Mouse (Mus musculus) hindbrain, embryonic 15.5 days (tissue): Measurements from ENCODE around the gene Susd1. TPM values are rescaled to one million over a fixed set of nuclear protein-coding genes. Genes with fewer than 3 reads are reported as not detected.
A peak's percentile ranks its signal among the peaks of the same experiment; 100 is the strongest.

Experiments used
- ATAC-seq: fragments of 200-750 bp; cut with Nextera tagmentation; 2 replicates; pipeline ENCODE4 v1.8.0; 2017; ENCODE audit warnings: low read depth, moderate number of reproducible peaks, moderate TSS enrichment; ENCODE audit not compliant: low FRiP score
- H3K27ac ChIP-seq: fragments of 300-500 bp; sonication (generic); replicated peaks from 2 replicates; pipeline ENCODE4 v1.5.1; 2015; ENCODE audit warnings: mild to moderate bottlenecking, inconsistent platforms
- H3K27me3 ChIP-seq: fragments of 300-500 bp; sonication (generic); 2 replicates; pipeline ENCODE4 v1.6.1; 2015; ENCODE audit warnings: control low read depth, inconsistent platforms
- H3K36me3 ChIP-seq: fragments of 300-500 bp; sonication (generic); 2 replicates; pipeline ENCODE4 v1.6.1; 2015; ENCODE audit warnings: control low read depth, inconsistent platforms
- H3K4me1 ChIP-seq: fragments of 300-500 bp; sonication (generic); replicated peaks from 2 replicates; pipeline ENCODE4 v1.6.1; 2015; ENCODE audit warnings: control low read depth, inconsistent platforms
- H3K4me2 ChIP-seq: fragments of 300-500 bp; sonication (generic); 2 replicates; pipeline ENCODE4 v1.6.1; 2015; ENCODE audit warnings: moderate library complexity, mild to moderate bottlenecking, inconsistent platforms
- H3K4me3 ChIP-seq: fragments of 300-500 bp; sonication (generic); 2 replicates; pipeline ENCODE4 v1.5.1; 2015; ENCODE audit warnings: mild to moderate bottlenecking, inconsistent platforms
- H3K9ac ChIP-seq: fragments of 300-500 bp; sonication (generic); 2 replicates; pipeline ENCODE4 v1.6.1; 2015; ENCODE audit warnings: inconsistent platforms
- H3K9me3 ChIP-seq: fragments of 300-500 bp; sonication (generic); 2 replicates; pipeline ENCODE4 v1.6.1; 2016; ENCODE audit warnings: control low read depth, inconsistent platforms
- WGBS: fragments of 180-500 bp; shearing (Covaris S2); methylation state at CpG from one replicate; pipeline ENCODE4 v1.1.7; 2015; 5-methylcytosine and 5-hydroxymethylcytosine counted together
- polyA plus RNA-seq: library from polyadenylated mRNA; unstranded; fragments of >200 nt; fragmentation: Nextera tagmentation; extraction: Ambion mirVana; gene quantifications from 2 replicates; pipeline ENCODE4 v1.2.1, GENCODE M21; 2015

Susd1 gene
- polyA plus RNA-seq, 1 experiment from 2014 or later = 1.9 TPM

GRCm38 (mm10) chr4:59323231-59323651 is 115.2 kb downstream of the Susd1 start:
- ATAC-seq = no peak
- no peaks in the 10 kb centered on the region for H3K9me3 ChIP-seq
- H3K4me1 ChIP-seq = peaks cover 3% of the 10 kb centered on the region; the same call in 1 of the 2 replicates
- H3K27ac ChIP-seq = no peak overlapping the region
- H3K4me2 ChIP-seq = no peak overlapping the region
- H3K36me3 ChIP-seq = no peaks in the 10 kb centered on the region
- WGBS = 26% methylated on average over 7 of the region's 7 CpGs
- no peak overlapping the region for H3K4me3 ChIP-seq
- H3K9ac ChIP-seq = no peak overlapping the region
- H3K27me3 ChIP-seq = no peaks in the 10 kb centered on the region

GRCm38 (mm10) chr4:59322733-59323132 is 115.7 kb downstream of the Susd1 start:
- Histone ChIP-seq H3K9ac (no peak overlapping the region), H3K4me1 (peaks cover 3% of the 10 kb centered on the region; the same call in 1 of the 2 replicates), H3K36me3 (no peaks in the 10 kb centered on the region), H3K27me3 (no peaks in the 10 kb centered on the region), H3K9me3 (no peaks in the 10 kb centered on the region), H3K4me3 (no peak overlapping the region), H3K4me2 (no peak overlapping the region), H3K27ac (no peak overlapping the region)
- 53% methylated on average over 3 of the region's 3 CpGs for WGBS
- ATAC-seq = no peak

GRCm38 (mm10) chr4:59322056-59322455 is 116.4 kb downstream of the Susd1 start:
- Histone ChIP-seq H3K36me3 (no peaks in the 10 kb centered on the region), H3K27me3 (no peaks in the 10 kb centered on the region), H3K4me1 (peaks cover 3% of the 10 kb centered on the region; the same call in 1 of the 2 replicates), H3K4me2 (no peak overlapping the region), H3K4me3 (no peak overlapping the region), H3K9ac (no peak overlapping the region), H3K9me3 (no peaks in the 10 kb centered on the region), H3K27ac (no peak overlapping the region)
- 71% methylated on average over 6 of the region's 6 CpGs for WGBS
- ATAC-seq = no peak

- Histone ChIP-seq H3K36me3 (no peaks in the 10 kb centered on the region), H3K27ac (no peak overlapping the region), H3K27me3 (no peaks in the 10 kb centered on the region), H3K4me1 (peaks cover 3% of the 10 kb centered on the region; the same call in 1 of the 2 replicates), H3K9ac (no peak overlapping the region), H3K4me2 (no peak overlapping the region), H3K9me3 (no peaks in the 10 kb centered on the region), H3K4me3 (no peak overlapping the region)
- no peak for ATAC-seq
- 37% methylated on average over 12 of the region's 12 CpGs for WGBS
Measured at GRCm38 (mm10) chr4:59321181-59322008, 117.0 kb downstream of the Susd1 start.

- no peaks in the 10 kb centered on the region for H3K36me3 ChIP-seq
- WGBS = 81% methylated on average over 9 of the region's 9 CpGs
- H3K27ac ChIP-seq = no peak overlapping the region
- no peaks in the 10 kb centered on the region for H3K9me3 ChIP-seq
- H3K27me3 ChIP-seq = no peaks in the 10 kb centered on the region
- H3K4me3 ChIP-seq = no peak overlapping the region
- ATAC-seq = no peak
- H3K9ac ChIP-seq = no peak overlapping the region
- H3K4me1 ChIP-seq = peaks cover 3% of the 10 kb centered on the region; the same call in 1 of the 2 replicates
- H3K4me2 ChIP-seq = no peak overlapping the region
Measured at GRCm38 (mm10) chr4:59319136-59319941, 119.1 kb downstream of the Susd1 start.

- no peak overlapping the region for H3K4me2 ChIP-seq
- H3K4me1 ChIP-seq = peaks cover 3% of the 10 kb centered on the region; the same call in 1 of the 2 replicates
- no peak overlapping the region for H3K9ac ChIP-seq
- no peak for ATAC-seq
- no peaks in the 10 kb centered on the region for H3K36me3 ChIP-seq
- no peaks in the 10 kb centered on the region for H3K27me3 ChIP-seq
- no peak overlapping the region for H3K4me3 ChIP-seq
- H3K27ac ChIP-seq = no peak overlapping the region
- WGBS = 86% methylated on average over 6 of the region's 6 CpGs
- H3K9me3 ChIP-seq = no peaks in the 10 kb centered on the region
Measured at GRCm38 (mm10) chr4:59318602-59319001, 119.8 kb downstream of the Susd1 start.

GRCm38 (mm10) chr4:59315553-59316405 is 122.7 kb downstream of the Susd1 start:
- Histone ChIP-seq H3K36me3 (no peaks in the 10 kb centered on the region), H3K27me3 (no peaks in the 10 kb centered on the region), H3K27ac (no peak overlapping the region), H3K4me2 (no peak overlapping the region), H3K9me3 (no peaks in the 10 kb centered on the region), H3K4me3 (no peak overlapping the region), H3K4me1 (no peaks in the 10 kb centered on the region), H3K9ac (no peak overlapping the region)
- WGBS = 62% methylated on average over 15 of the region's 15 CpGs
- no peak; the same call in 1 of the 2 replicates for ATAC-seq

- 64% methylated on average over 3 of the region's 3 CpGs for WGBS
- Histone ChIP-seq H3K9ac (no peak overlapping the region), H3K4me2 (no peak overlapping the region), H3K9me3 (no peaks in the 10 kb centered on the region), H3K36me3 (no peaks in the 10 kb centered on the region), H3K27me3 (no peaks in the 10 kb centered on the region), H3K4me1 (no peaks in the 10 kb centered on the region), H3K4me3 (no peak overlapping the region), H3K27ac (no peak overlapping the region)
- ATAC-seq = peak; percentile 15; the same call in 1 of the 2 replicates
Measured at GRCm38 (mm10) chr4:59314939-59315552, 123.4 kb downstream of the Susd1 start.

GRCm38 (mm10) chr4:59312945-59313344 is 125.5 kb downstream of the Susd1 start:
- Histone ChIP-seq H3K9ac (no peak overlapping the region), H3K4me3 (no peak overlapping the region), H3K4me1 (no peaks in the 10 kb centered on the region), H3K9me3 (no peaks in the 10 kb centered on the region), H3K4me2 (no peak overlapping the region), H3K27me3 (no peaks in the 10 kb centered on the region), H3K36me3 (no peaks in the 10 kb centered on the region), H3K27ac (no peak overlapping the region)
- 51% methylated on average over 7 of the region's 7 CpGs for WGBS
- no peak for ATAC-seq

- no peak for ATAC-seq
- WGBS = 86% methylated on average over 9 of the region's 9 CpGs
- Histone ChIP-seq H3K36me3 (no peaks in the 10 kb centered on the region), H3K4me3 (no peak overlapping the region), H3K27ac (no peak overlapping the region), H3K4me2 (no peak overlapping the region), H3K9ac (no peak overlapping the region), H3K27me3 (no peaks in the 10 kb centered on the region), H3K9me3 (no peaks in the 10 kb centered on the region), H3K4me1 (no peaks in the 10 kb centered on the region)
Measured at GRCm38 (mm10) chr4:59310590-59310989, 127.8 kb downstream of the Susd1 start.

GRCm38 (mm10) chr4:59307841-59308589 is 130.4 kb downstream of the Susd1 start:
- Histone ChIP-seq H3K4me1 (no peaks in the 10 kb centered on the region), H3K4me2 (no peak overlapping the region), H3K4me3 (no peak overlapping the region), H3K36me3 (no peaks in the 10 kb centered on the region), H3K9me3 (no peaks in the 10 kb centered on the region), H3K9ac (no peak overlapping the region), H3K27ac (no peak overlapping the region), H3K27me3 (no peaks in the 10 kb centered on the region)
- ATAC-seq = no peak
- WGBS = 77% methylated on average over 10 of the region's 10 CpGs
